Mouse (Mus musculus): ENCODE data around the gene Crebzf.

The Crebzf gene

DNA sequence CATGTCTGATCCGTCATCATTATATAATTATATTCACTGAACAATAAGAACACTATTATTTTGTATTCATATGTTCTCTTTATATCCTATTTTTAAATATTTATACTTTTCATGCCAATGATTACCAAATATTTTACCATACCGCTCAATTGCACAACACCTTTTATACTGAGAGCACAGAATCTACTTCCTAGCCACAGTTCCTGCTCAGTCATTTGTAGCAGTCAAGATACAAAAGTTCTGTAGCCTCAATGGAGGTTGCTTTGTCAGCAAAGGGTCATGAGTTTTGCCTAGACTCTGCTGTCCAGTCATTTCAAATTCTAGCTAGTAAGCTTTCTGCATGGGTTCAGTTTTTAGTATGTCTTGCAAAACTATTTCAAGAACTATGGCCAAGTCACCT, 40.1 kb downstream of the Crebzf start:
- DNase-seq, result no peak

Measured in retina, postnatal 1 day (tissue).